Mouse (Mus musculus) heart, embryonic 15.5 days (tissue): Measurements from ENCODE around the gene D5Ertd579e. TPM values are rescaled to one million over a fixed set of nuclear protein-coding genes. Genes with fewer than 3 reads are reported as not detected.
A peak's percentile ranks its signal among the peaks of the same experiment; 100 is the strongest.

Source experiments
- ATAC-seq: fragments of 200-750 bp; cut with Nextera tagmentation; replicated peaks from 2 replicates; pipeline ENCODE4 v1.8.0; 2017; ENCODE audit warnings: low read depth, moderate TSS enrichment; ENCODE audit not compliant: insufficient number of reproducible peaks, insufficient read depth, low FRiP score
- H3K27ac ChIP-seq: fragments of 300-500 bp; sonication (generic); 2 replicates; pipeline ENCODE4 v1.5.1; 2015; ENCODE audit warnings: mild to moderate bottlenecking, inconsistent platforms
- H3K27me3 ChIP-seq: fragments of 300-500 bp; sonication (generic); 2 replicates; pipeline ENCODE4 v1.6.1; 2015; ENCODE audit warnings: inconsistent platforms
- H3K36me3 ChIP-seq: fragments of 300-500 bp; sonication (generic); 2 replicates; pipeline ENCODE4 v1.6.1; 2015; ENCODE audit warnings: mild to moderate bottlenecking, inconsistent platforms
- H3K4me1 ChIP-seq: fragments of 300-500 bp; sonication (generic); replicated peaks from 2 replicates; pipeline ENCODE4 v1.6.1; 2015; ENCODE audit warnings: inconsistent platforms
- H3K4me2 ChIP-seq: fragments of 300-500 bp; sonication (generic); 2 replicates; pipeline ENCODE4 v1.6.1; 2015; ENCODE audit warnings: inconsistent platforms, mild to moderate bottlenecking, moderate library complexity
- H3K4me3 ChIP-seq: fragments of 300-500 bp; sonication (generic); 2 replicates; pipeline ENCODE4 v1.5.1; 2015; ENCODE audit warnings: mild to moderate bottlenecking, inconsistent platforms
- H3K9ac ChIP-seq: fragments of 300-500 bp; sonication (generic); 2 replicates; pipeline ENCODE4 v1.6.1; 2015; ENCODE audit warnings: mild to moderate bottlenecking, inconsistent platforms
- H3K9me3 ChIP-seq: fragments of 300-500 bp; sonication (generic); replicated peaks from 2 replicates; pipeline ENCODE4 v1.6.1; 2016; ENCODE audit warnings: inconsistent platforms
- WGBS: fragments of 180-500 bp; shearing (Covaris S2); methylation state at CpG from one replicate; pipeline ENCODE4 v1.1.7; 2015; ENCODE audit warnings: mixed read lengths; 5-methylcytosine and 5-hydroxymethylcytosine counted together
- polyA plus RNA-seq: library from polyadenylated mRNA; unstranded; fragments of >200 nt; fragmentation: Nextera tagmentation; extraction: Ambion mirVana; gene quantifications from 2 replicates; pipeline ENCODE4 v1.2.1, GENCODE M21; 2015

Gene D5Ertd579e
- polyA plus RNA-seq, 1 experiment from 2014 or later: 23.2 TPM

GRCm38 (mm10) chr5:36556289-36556688 is 139.5 kb downstream of the D5Ertd579e start:
- Histone ChIP-seq H3K27ac (no peak overlapping the region), H3K36me3 (no peaks in the 10 kb centered on the region), H3K9me3 (no peaks in the 10 kb centered on the region), H3K4me1 (peaks cover 21% of the 10 kb centered on the region), H3K27me3 (no peaks in the 10 kb centered on the region), H3K4me3 (no peak overlapping the region), H3K9ac (no peak overlapping the region), H3K4me2 (no peak overlapping the region)
- 84% methylated on average over 4 of the region's 4 CpGs for WGBS
- ATAC-seq: no peak

- Histone ChIP-seq H3K27me3 (no peaks in the 10 kb centered on the region), H3K4me2 (no peak overlapping the region), H3K9ac (no peak overlapping the region), H3K36me3 (no peaks in the 10 kb centered on the region), H3K27ac (peak overlapping the region; percentile 52), H3K9me3 (no peaks in the 10 kb centered on the region), H3K4me1 (peaks cover 14% of the 10 kb centered on the region), H3K4me3 (no peak overlapping the region)
- no peak for ATAC-seq
- 23% methylated on average over 5 of the region's 5 CpGs for WGBS
Observed at GRCm38 (mm10) chr5:36554496-36554895, 141.3 kb downstream of the D5Ertd579e start.

- ATAC-seq: no peak
- no peaks in the 10 kb centered on the region for H3K9me3 ChIP-seq
- no peak overlapping the region for H3K9ac ChIP-seq
- 50% methylated on average over 4 of the region's 4 CpGs for WGBS
- H3K27ac ChIP-seq: peak overlapping the region; percentile 52
- no peak overlapping the region for H3K4me2 ChIP-seq
- H3K36me3 ChIP-seq: no peaks in the 10 kb centered on the region
- peaks cover 16% of the 10 kb centered on the region for H3K4me1 ChIP-seq
- H3K27me3 ChIP-seq: no peaks in the 10 kb centered on the region
- no peak overlapping the region for H3K4me3 ChIP-seq
Observed at GRCm38 (mm10) chr5:36553886-36554285, 141.9 kb downstream of the D5Ertd579e start.

DNA sequence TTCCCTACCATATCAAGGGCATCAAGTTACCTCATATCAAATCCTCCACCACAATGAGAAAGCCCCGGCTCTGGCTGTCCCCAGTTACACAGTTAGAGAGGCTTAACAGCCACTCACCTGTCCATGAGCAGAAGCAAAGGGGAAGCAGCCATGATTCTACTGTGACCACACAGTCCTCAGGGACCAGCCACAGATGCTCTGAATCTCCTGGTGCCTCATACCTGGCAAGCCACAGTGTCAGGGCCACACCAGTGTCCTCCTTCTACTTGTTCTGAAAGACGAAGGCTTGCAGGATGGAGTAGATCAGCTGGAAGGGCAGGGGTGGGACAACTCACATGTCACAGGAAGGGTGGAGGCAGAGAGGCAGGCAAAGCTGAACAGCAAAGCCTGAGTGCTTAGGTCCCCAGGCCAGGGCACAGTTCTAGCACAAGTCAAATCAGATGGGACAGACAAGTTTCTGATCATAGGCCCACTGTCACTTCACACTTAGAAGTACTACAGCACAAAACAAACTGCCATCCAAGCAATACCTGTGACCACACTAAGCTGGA is 142.7 kb downstream of the D5Ertd579e start:
- Histone ChIP-seq H3K4me1 (peaks cover 16% of the 10 kb centered on the region), H3K27ac (no peak overlapping the region), H3K4me2 (no peak overlapping the region), H3K36me3 (no peaks in the 10 kb centered on the region), H3K4me3 (no peak overlapping the region), H3K27me3 (no peaks in the 10 kb centered on the region), H3K9ac (no peak overlapping the region), H3K9me3 (no peaks in the 10 kb centered on the region)
- no peak for ATAC-seq
- 65% methylated on average over 2 of the region's 2 CpGs for WGBS

- no peaks in the 10 kb centered on the region for H3K36me3 ChIP-seq
- no peak for ATAC-seq
- H3K27ac ChIP-seq: no peak overlapping the region
Observed at GRCm38 (mm10) chr5:36552391-36552790, 143.4 kb downstream of the D5Ertd579e start.

More at GRCm38 (mm10) chr5:36552391-36552790, 143.4 kb downstream of the D5Ertd579e start:
- H3K4me2 ChIP-seq: no peak overlapping the region
- H3K9ac ChIP-seq: no peak overlapping the region
- H3K27me3 ChIP-seq: no peaks in the 10 kb centered on the region
- no peak overlapping the region for H3K4me3 ChIP-seq
- H3K9me3 ChIP-seq: no peaks in the 10 kb centered on the region
- 91% methylated on average over 4 of the region's 4 CpGs for WGBS
- peaks cover 16% of the 10 kb centered on the region for H3K4me1 ChIP-seq

Other genes with a start within 250 kb of the D5Ertd579e start
- 53.9 and 55.0 TPM in 2 replicates for gene Grpel1, start 231.0 kb downstream of the D5Ertd579e start, polyA plus RNA-seq
- gene Tada2b, start 211.7 kb downstream of the D5Ertd579e start, polyA plus RNA-seq: 1.5 and 1.7 TPM in 2 replicates
- 0.20 and 0.36 TPM in 2 replicates for gene Ccdc96, start 211.4 kb downstream of the D5Ertd579e start, polyA plus RNA-seq
- 14.8 and 20.2 TPM in 2 replicates for gene Tbc1d14, start 102.7 kb downstream of the D5Ertd579e start, polyA plus RNA-seq
- gene Bloc1s4, start 52.6 kb upstream of the D5Ertd579e start, polyA plus RNA-seq: 18.2 and 20.4 TPM in 2 replicates
- gene Mrfap1, start 100.7 kb upstream of the D5Ertd579e start, polyA plus RNA-seq: 329 and 331 TPM in 2 replicates
- gene Man2b2, start 134.6 kb upstream of the D5Ertd579e start, polyA plus RNA-seq: 12.3 and 17.9 TPM in 2 replicates
- gene Ppp2r2c, start 172.5 kb upstream of the D5Ertd579e start, polyA plus RNA-seq: 0.10 and 0.61 TPM in 2 replicates